Mouse (Mus musculus) cerebellum, adult 2 months (tissue): ENCODE measurements around the gene Ncbp3.

ENCODE experiments used
- CTCF ChIP-seq: fragments of 200-500 bp; IDR thresholded peaks from 2 replicates; pipeline ENCODE4 v1.5.1; 2011; ENCODE audit warnings: low read depth, mild to moderate bottlenecking, control low read depth, low read length, moderate library complexity, borderline replicate concordance; ENCODE audit not compliant: insufficient read depth
- POLR2A ChIP-seq: fragments of 200-500 bp; IDR thresholded peaks from 2 replicates; pipeline ENCODE4 v1.6.1; 2011; ENCODE audit warnings: low read length, control low read depth, borderline replicate concordance; ENCODE audit not compliant: insufficient read depth

GRCm38 (mm10) chr11:73126495-73126894, 78.9 kb downstream of the Ncbp3 start:
- TF ChIP-seq CTCF (no peak), POLR2A (no peak)
